Mouse (Mus musculus) cerebellum, adult 8-10 months (tissue): ENCODE results near the gene Wwox.

Experiments
- DNase-seq: peaks from one replicate; pipeline ENCODE4 v3.0.0; 2022

Wwox gene

DNA sequence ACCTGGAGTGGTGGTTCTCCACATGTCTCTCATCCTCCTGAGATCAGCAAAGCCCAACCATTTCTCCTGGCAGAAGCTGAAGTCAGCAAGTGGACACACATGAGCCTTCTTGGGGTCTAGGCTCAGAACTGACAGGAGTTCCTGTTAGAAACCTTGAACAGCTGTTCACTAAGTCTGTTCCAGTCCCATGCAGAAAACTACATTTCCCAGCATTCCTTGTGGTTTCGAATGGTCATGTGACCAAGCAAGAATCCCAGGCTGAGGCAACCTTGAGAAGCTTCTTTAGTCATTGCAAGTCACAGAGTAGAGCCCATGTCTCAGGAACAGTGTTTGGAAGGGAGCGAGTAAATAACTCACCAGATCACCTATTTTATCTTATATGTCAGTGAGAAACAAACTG lies 757.4 kb downstream of the Wwox start:
- DNase-seq, result no peak

DNA sequence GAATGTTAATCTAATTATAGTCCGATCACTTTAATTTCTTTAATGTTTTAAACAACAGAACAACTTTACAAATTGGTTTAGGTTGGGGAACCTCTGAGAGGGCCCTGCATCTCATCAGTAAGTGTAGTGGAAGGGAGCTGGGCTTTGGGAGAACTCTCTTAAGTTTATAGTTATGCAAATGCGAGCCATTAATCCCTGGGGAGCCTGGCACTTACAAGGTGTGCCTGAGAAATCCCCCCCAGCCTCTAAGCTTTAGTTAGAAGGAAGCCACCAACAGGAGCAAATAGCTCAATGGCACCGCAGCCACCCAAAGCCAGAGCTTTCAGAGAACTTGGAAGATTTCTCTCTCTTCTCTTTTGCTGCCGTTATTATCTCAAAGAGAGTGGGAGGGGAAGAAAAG lies 759.7 kb downstream of the Wwox start:
- no peak for DNase-seq

DNA sequence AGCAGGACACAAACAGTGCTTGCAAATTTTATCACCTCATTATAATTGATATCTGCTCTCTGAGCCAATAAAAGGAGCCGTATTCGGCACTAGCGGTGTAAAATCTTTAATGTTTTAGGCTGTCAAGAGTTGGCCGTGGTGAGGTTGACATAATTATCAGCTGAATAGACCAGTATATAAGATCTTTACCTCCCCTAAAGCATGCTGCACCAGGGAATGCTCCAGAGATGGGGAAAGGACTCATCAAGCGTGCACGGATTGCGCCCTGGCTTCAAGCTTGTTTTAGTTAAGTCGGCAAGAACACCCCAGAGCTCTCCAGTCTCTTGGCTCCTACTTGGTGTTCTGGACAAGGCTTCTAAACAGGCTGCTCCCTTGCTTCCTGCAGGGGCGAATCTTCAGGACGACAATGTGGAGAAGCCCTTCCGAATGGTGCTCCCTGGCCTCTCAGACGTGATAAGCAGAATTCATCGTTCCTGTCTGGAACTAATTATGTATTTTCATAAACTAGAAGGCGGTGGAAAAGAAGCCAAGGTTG lies 760.2 kb downstream of the Wwox start:
- DNase-seq, result no peak

DNA sequence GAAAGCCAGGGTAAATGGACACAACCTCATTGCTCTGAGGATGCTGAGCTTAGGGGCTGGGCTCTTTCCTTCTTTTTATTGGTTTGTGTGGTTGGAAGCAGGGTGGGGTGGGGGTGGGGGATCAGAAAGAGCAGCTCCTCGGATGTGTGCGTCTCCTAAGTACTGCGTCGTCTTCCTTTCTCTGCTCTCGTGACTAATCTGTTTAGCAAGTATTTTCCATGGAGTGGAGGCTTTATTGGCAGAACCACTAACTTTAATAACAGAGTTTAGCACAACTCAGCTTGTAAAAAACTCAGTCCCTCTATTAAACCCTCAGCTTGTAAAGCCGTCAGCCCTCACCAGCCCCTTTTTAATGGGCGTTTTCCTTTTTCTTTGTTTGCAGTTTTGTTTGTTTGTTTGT lies 762.3 kb downstream of the Wwox start:
- DNase-seq, result no peak

DNA sequence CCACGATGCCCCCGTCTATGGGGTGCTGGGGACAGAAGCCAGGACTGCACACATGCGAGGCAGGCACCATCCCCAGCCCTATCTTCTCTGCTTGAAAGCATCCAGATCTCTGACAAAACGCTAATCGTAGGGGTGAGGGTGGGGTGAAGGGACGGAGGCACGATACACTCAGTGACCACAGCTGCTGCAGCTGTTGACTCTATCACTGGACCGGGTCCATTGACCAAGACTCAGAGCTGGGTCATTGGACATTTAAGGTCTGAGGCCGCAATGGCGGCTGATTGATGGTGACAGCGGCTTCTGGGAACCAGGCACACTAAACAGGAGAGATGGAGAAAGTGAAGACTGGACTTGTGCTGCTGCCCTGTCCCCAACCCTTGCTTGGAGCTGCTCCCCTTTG lies 768.0 kb downstream of the Wwox start:
- DNase-seq, result no peak

DNA sequence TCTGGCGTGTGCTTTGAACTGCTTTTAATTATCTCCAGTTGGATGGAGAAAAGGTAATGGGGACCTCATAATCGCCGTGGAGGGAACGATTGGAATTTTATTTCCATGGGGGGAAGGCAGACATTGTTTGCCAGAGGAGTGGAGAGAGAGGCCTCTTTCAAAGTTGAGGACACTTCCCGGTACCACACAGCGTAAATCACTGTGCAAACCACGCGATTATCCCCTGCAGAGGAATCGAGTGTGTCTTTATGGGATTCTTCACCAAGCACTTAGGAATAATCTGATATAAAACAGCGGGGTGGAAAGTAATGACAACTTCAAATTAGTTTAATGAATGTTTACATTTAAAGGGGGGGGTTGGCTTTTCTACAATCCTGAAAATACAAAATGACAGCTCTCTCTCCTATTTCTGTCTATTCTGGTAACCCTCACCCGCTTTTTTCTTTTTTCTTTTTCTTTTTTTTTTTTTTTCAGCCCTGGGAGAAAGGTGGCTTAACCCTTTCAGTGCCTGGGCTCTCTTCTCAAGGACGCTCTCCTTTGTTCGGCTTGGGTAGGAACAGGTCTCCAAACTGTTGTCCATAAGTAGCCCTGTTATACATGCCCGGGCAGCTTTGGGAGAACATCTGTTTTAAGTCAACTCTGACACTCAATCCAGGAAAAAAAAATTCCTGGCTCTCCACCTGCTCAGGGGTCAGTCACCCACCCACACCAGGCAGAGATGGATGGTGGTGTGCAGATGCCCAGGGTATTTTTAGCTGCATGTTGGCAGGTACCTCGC lies 769.1 kb downstream of the Wwox start:
- no peak for DNase-seq

DNA sequence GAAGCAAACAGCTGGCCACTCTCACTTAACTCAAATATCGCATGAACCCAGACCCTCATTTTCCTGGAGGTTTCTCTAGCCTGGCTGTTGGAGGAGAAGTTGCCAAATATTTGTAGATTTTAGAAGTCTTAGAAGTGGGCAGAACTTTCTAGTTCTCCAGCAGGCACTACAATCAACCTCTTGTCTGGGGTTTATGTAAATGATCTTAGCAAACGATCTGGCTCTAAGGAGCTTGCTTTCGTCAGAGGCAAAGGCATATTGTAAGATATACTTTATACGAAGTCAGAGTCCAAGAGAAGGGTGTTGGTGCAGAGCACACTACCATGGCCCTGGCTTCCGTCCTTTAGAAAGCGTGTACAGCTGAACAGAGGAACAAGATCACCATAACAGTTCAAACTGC lies 770.6 kb downstream of the Wwox start:
- no peak for DNase-seq

DNA sequence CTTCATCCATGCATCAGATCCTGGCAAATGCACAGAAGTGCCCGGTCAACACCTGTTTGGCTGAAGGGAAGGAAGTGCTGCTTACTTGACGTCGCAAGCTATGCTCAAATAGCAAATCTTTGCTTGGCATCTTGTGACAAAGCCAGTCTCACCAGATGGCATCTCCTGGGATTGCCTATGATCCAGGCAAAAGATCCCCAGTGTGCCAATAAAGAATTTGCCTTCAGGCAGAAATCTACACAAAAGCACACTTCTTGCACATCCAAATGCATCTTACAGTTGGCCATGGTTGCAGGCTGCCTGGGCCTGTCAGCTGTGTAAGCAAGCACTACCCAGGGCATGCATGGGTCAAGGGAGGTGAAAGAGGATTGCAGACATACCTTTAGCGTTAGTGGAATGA lies 773.7 kb downstream of the Wwox start:
- no peak for DNase-seq

DNA sequence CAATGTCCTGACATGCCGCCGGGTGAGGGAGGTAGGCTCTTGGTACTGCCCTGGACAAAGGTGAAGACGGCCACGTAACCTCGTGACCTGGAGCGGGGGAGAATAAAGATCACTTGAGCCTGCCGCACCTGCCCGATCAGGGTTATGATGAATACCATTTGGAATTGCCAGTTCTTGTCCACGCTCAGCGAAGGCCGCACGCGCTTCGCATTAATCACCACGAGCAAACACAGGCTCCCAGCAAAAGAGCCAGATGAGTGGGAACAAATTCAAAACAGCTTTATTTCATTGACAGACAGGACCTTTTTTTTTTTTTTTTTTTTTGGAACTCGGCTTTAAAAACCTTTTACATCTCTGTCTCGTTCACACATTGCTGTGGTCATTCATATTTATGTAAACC lies 775.4 kb downstream of the Wwox start:
- DNase-seq, result no peak

DNA sequence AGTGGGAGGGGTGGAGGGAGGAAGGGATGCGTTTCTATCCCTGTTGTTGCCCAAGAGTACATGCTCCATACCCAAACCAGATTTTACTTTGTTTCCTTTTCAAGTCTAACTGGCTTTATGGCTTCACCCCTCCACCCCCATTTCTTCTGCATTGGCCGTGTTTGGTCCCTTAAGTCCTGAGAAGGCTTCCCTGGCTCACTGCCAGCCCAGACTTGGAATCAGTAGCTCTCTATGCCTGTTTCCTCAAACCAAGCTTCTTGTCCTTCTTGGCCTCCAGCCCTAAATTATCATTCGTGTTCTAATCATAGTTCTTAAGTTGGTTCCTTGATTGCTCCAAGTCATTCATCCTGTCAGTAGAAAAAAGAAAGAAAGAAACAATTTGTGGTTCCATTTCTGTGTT lies 777.3 kb downstream of the Wwox start:
- no peak for DNase-seq

DNA sequence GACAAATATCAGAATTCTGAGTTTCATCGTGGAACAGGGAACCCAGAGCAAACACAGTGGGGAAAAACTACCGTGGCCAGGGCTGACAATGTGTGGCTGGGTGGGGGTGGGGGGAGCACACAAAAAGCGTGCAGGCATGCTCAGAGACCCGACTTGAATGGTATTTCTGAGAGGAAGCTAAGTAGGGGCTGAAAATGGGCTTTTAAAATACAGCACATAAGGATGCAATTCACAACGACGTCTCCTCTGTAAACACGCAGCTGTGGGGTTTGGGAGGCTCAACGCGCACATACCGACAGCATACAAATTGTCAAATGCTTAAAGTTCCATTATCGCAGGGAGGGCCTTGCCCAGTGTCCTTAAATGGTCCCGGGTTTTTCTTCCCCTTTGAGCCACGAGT lies 783.1 kb downstream of the Wwox start:
- DNase-seq, result no peak

DNA sequence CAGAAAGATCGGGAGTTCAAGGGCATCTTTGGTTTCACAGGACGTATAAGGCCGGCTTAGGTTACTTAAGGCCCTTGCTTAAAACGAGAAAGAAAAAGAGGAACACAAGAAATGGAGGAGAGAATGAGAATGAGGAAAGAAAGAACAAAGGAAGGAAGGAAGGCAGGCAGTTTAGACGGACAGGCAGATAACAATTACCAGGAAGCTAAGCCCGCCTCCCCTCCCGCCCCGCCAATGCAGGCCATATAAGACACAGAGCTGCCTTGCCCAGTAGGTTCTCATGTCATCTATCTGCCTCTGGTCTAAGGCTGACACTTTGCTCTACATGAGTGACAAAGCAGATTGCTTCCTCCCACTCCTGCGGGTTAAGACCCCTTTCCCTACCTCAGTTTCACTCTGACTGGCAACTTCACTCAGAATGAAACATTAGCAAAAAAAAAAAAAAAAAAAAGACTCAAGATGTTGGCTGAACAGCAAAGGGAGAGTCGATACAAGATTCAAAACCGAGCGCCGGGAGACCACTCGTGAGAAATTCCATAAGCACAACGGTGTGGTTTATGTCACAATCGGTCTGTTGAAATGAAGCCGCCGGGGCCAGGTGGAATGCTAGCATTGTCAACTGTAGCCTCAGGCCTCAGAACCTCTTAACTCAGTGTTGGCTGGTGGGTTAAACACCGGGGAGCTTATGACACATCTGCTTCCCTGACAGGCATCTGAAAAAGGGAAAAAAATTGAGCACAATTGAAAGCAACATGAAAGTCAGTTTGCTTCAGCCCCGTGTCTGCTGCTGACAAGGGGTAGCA lies 787.5 kb downstream of the Wwox start:
- no peak for DNase-seq

DNA sequence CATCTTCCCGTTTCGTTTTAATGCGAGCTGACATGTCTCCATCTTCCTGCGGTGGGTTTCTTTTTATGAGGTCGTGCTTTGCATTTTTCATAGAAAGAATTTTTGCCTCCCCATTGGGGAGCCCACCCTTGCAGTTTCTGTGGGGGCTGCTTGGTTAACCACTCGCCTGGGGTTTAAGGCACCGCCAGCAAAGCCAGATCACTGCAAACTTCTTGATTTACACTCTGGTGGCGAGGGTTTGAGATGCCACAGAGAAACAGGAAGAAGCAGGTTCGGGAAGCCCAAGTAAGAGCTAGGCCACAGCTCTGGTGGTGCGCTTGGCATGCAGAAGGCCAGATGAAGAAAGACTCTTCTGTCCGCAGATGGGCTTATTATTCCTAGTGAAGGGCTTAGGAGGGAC lies 789.4 kb downstream of the Wwox start:
- no peak for DNase-seq

DNA sequence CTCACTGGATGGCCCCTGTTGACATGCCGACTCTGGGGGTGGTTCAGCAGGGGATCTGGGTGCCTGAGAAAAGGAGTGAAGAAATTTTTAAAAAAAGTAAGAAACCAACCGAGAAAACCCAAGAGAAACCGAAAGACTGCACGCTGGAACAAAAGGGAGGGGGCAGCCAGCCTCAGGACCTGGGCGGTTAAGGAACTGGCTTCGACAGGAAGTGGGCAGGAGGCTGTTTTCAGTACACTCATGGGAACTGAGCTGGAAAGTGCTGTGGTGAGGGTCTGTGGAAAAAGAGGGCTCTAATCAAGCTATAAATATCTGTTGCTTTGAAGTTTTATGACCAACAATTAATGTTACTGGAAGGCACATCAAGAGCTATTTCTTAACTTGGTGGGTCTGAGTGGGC lies 794.6 kb downstream of the Wwox start:
- DNase-seq, result no peak

DNA sequence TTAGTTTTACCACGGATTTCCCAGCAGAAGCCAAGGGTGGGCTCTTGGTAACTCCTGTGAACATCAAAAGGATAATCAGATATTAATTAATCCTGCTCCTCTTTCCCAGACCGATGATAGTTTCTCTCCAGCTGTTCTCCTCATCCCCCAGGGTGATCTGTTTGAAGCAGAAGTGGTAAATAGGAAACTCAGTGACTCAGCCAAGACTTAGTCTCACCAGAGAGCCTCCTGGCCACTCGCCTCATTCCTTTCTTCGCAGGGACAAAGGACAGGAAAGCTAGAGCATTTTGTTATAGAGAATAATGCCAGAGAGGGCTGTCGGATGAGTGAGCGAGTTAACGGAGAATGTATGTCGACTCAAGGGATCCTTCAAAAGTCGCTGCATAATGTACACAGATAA lies 798.1 kb downstream of the Wwox start:
- no peak for DNase-seq

DNA sequence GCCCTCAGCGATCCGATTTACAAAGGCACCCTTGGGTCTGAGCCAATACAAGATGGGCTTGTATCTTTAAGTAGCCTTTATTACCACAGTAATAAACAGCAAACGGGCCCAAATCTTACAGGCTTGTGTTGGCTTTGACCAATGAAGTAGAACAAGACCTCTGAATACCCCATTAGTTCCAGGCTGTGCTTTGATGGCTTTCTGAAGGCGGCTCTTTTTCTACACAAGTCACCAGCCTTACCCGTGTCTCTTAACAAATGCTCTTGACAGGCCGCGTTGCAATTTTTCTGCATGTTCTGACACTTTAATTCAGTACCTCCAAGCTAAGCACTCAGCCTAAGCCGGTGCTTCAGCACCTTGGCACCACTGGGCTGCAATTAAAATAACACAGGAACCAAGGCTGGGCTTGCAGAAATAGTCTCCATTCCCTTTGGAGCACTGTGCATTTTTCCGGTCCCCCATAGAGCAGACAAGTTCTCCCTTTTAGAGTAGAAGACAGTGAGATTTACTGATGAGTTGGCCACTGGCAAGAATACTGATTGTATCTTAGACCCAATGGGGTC lies 804.1 kb downstream of the Wwox start:
- DNase-seq, result no peak

DNA sequence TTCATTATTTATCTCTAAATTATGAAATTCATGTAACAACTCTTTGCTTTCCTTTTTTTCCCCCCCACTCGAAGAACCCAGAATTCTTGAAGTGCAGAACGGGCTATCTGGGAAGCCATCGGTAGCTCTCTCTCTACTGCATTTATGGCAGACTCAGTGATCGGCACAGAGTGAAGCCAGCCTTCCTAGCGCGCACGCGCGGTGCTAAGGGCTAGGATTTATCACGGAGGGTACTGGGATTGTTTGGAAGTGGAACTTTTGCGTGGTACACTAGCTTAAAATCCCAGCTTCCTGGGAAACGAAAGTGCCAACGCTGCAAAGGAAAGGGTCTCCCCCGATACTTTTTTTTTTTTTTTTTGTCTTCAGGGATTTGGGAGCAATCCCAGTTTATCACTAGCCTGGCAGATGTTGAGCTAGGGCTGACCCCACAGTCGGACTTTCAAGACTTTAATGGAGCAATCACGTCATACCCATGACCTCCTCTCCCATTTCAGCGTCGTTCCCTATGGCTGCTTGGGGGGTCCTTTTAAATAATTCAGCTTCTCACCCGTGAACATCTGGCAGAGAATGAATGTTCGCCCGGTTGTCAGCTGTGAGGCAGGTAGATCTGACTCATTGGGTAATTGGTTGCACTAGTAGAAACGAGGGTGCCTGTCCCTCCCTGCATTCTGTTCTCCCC lies 810.4 kb downstream of the Wwox start:
- no peak for DNase-seq

DNA sequence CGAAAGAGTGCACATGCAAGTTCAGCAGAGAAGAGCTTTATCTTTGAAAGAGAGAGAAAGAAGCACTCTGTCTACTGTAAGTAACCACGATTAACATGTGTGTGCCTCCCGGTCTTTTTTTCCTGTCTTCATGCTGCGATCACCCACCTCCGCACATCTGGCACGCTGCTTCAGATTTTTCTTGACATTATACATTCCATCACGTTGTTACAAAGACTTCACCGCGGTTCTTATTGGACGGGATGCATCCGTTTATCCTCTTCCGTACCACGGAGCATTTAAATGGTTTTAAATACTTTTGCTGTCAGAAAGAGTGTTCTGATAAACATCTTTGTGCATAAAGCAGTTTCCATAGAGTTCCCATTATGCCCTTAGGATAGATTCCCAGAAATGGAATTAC lies 816.1 kb downstream of the Wwox start:
- DNase-seq, result no peak

DNA sequence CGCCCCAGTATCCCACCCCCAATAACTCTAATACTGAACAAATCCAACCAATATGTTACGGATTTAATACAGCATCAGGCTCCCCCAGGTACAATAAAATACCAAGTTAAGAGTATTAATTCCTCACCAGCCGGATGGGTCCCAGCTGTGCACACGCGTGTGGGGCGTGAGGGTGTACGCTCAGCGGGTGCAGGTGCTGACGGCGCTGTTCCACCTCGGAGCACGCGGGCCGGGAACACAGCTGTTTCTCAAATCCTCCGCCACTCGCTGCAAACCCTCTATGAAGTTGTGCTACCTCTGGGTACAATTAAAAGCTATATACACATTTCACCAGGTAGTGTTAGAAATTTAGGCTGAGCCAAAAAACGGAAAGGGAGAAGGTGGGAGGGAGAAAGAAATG lies 818.0 kb downstream of the Wwox start:
- DNase-seq, result no peak

DNA sequence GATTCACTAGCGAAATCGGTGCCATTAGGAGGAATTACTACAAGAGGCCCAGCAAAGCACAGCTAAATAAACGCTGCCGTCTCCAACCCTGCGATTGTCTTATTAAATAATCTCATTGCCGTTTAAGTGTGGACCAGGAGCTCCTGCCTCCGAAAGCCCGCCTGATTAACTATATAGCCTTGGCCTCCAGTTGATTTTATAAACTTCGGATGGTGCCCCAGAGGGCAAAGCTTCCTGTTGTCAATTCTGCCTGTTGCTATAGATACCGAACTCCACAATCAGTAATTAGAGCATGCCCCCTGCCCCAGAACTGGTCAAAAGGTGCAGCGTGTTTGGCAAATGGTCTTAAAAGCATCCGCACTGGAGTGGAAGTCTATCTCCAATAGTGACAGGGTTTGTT lies 820.4 kb downstream of the Wwox start:
- DNase-seq, result no peak

DNA sequence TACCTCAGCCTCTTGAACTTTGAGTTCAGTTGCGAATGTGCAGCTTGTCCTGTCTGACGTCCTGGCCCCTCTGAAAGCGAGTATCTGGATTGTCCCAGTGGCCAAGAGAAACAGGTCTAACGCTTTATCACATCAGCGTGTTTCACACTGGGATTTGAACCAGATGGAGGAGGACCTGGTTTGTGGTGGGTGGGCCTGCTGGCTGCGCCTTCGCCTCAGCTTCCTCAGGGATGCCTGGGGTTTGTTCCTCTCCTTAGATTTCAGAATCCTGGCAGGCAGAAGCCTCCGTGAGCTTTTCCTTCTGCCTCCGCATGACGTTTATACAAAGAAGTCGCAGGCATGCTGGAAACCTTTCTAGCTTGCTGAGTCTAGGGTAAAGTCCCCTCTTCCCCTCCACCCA lies 827.7 kb downstream of the Wwox start:
- no peak for DNase-seq

DNA sequence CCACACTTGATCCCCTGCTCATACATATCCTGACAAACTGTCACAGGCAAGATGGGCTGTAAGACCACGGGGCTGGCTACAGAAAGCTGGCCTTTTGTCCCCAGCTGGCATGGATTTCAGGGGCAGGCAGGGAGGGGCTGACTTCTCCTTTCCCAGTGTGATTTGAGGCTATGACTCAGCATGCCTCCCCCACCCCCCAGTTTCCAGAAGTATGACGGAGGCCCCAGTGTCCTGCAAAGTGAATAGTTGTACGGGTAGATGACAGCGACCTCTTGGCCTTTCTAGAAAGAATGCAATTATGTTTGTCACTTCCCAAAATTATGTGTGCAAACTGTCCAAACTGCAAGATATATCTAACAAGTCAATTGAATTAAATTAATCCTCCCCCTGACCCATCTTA lies 830.1 kb downstream of the Wwox start:
- DNase-seq, result no peak

DNA sequence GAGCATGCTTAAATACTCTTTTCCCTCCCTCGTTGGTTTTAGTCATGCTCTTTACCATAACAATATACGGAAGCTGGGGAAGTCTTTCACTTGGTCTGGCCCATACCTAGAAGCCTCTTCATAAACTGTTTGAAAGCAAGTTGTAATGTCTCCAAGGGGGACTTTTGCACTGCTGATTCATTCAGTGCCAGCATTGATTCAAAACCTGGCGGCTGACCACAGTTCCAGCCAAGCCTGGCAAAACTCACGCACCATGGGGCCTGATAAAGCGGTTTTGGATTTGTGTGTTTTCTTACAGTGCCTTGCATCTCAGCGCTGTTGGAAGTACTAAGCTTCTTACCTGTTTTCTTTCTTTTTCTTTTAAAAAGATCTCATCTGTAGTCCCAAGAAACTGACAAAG lies 834.5 kb downstream of the Wwox start:
- no peak for DNase-seq

DNA sequence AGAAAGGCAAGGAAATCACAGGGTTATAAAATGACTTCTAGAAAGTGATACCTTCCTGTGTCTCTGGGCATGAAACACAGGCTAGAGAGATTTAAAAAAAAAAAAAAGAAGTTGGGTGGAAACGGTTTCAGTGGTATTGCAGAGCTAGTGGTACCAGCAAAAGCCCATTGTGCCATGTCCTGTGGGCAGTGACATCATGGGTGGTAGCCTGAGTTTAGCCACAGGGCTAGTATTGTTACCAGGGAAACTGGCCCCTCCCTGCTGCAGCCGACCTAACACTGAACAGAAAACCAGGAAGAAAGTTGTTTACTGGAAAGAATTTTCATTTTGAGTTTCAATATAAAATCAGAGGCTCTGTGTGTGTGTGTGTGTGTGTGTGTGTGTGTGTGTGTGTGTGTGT lies 836.8 kb downstream of the Wwox start:
- DNase-seq, result no peak
